Mouse (Mus musculus) MEL (cell line): ENCODE data around the gene Kcnk18. TPM values are rescaled to one million over a fixed set of nuclear protein-coding genes. Genes with fewer than 3 reads are reported as not detected.

Experiments
- DNase-seq: peaks from one replicate; pipeline ENCODE4 v3.0.0; 2011; ENCODE audit warnings: low read depth, low spot score
- H3K27ac ChIP-seq: 2 replicates; pipeline ENCODE4 v1.5.1; 2012; ENCODE audit warnings: low read depth, mild to moderate bottlenecking, control low read depth, low read length, moderate library complexity; ENCODE audit not compliant: control insufficient read depth
- H3K27me3 ChIP-seq, 2 experiments: fragments of 150-350 bp in 1 of 2; sonication (generic) in 1 of 2; 2 replicates each; pipeline ENCODE4 v1.6.1; 2012; ENCODE audit warnings: low read length in 2 of 2, mild to moderate bottlenecking in 2 of 2, improper control_type of control experiment in 1 of 2, moderate library complexity in 1 of 2; ENCODE audit not compliant: insufficient read depth in 2 of 2, control insufficient read depth in 1 of 2
- H3K36me3 ChIP-seq, 2 experiments: 2 replicates each; pipeline ENCODE4 v1.6.1; 2012 to 2014; ENCODE audit warnings: low read length in 2 of 2, improper control_type of control experiment in 1 of 2, inconsistent platforms in 1 of 2, mild to moderate bottlenecking in 1 of 2; ENCODE audit not compliant: insufficient read depth in 2 of 2, control insufficient read depth in 1 of 2
- H3K4me1 ChIP-seq, 2 experiments: fragments of 150-350 bp in 1 of 2; sonication (generic) in 1 of 2; 2 replicates each; pipeline ENCODE4 v1.6.1; 2012; ENCODE audit warnings: low read length in 2 of 2, improper control_type of control experiment in 1 of 2, mild to moderate bottlenecking in 1 of 2; ENCODE audit not compliant: insufficient read depth in 2 of 2, control insufficient read depth in 1 of 2
- H3K4me3 ChIP-seq, 2 experiments: fragments of 150-350 bp in 1 of 2; sonication (generic) in 1 of 2; 2 replicates each; pipeline ENCODE4 v1.5.1; 2012; ENCODE audit warnings: low read depth in 2 of 2, low read length in 2 of 2, mild to moderate bottlenecking in 2 of 2, moderate library complexity in 2 of 2, control low read depth in 1 of 2, improper control_type of control experiment in 1 of 2; ENCODE audit not compliant: control insufficient read depth in 1 of 2, insufficient read depth in 1 of 2
- H3K79me2 ChIP-seq: 2 replicates; pipeline ENCODE4 v1.6.1; 2012; ENCODE audit warnings: mild to moderate bottlenecking, low read length, moderate library complexity; ENCODE audit not compliant: control insufficient read depth, poor library complexity, insufficient read depth
- H3K9ac ChIP-seq: 2 replicates; pipeline ENCODE4 v1.6.1; 2012; ENCODE audit warnings: low read depth, mild to moderate bottlenecking, control low read depth, low read length, moderate library complexity; ENCODE audit not compliant: control insufficient read depth, poor library complexity, severe bottlenecking
- H3K9me3 ChIP-seq: fragments of 150-350 bp; sonication (generic); replicated peaks from 2 replicates; pipeline ENCODE4 v1.6.1; 2012; ENCODE audit warnings: mild to moderate bottlenecking, low read length, improper control_type of control experiment, moderate library complexity; ENCODE audit not compliant: insufficient read depth
- BHLHE40 ChIP-seq: IDR thresholded peaks from 2 replicates; pipeline ENCODE4 v1.6.1; 2012; ENCODE audit warnings: low read depth, mild to moderate bottlenecking, inconsistent platforms, low read length, improper control_type of control experiment, borderline replicate concordance
- CHD1 ChIP-seq: IDR thresholded peaks from 2 replicates; pipeline ENCODE4 v1.6.1; 2012; ENCODE audit warnings: low read depth, mild to moderate bottlenecking, inconsistent platforms, low read length, improper control_type of control experiment
- CTCF ChIP-seq, 3 experiments: IDR thresholded peaks in 2 of 3; conservative IDR thresholded peaks in 1 of 3; 2 replicates each; pipeline ENCODE4 v1.5.1; 2011 to 2012; ENCODE audit warnings: low read length in 3 of 3, low read depth in 2 of 3, mild to moderate bottlenecking in 2 of 3, improper control_type of control experiment in 1 of 3, inconsistent platforms in 1 of 3, mixed read lengths in 1 of 3, moderate library complexity in 1 of 3; ENCODE audit not compliant: control insufficient read depth in 1 of 3, insufficient read depth in 1 of 3, poor library complexity in 1 of 3, severe bottlenecking in 1 of 3
- E2F4 ChIP-seq: IDR thresholded peaks from 2 replicates; pipeline ENCODE4 v1.6.1; 2011; ENCODE audit warnings: low read depth, low read length, improper control_type of control experiment, borderline replicate concordance
- ELF1 ChIP-seq: IDR thresholded peaks from 2 replicates; pipeline ENCODE4 v1.6.1; 2014; ENCODE audit warnings: low read depth, mild to moderate bottlenecking, inconsistent platforms, low read length, improper control_type of control experiment, moderate library complexity
- ETS1 ChIP-seq: IDR thresholded peaks from 2 replicates; pipeline ENCODE4 v1.6.1; 2012; ENCODE audit warnings: low read depth, mild to moderate bottlenecking, inconsistent platforms, low read length, improper control_type of control experiment, moderate library complexity
- GABPA ChIP-seq: IDR thresholded peaks from 2 replicates; pipeline ENCODE4 v1.6.1; 2012; ENCODE audit warnings: low read depth, mild to moderate bottlenecking, inconsistent platforms, low read length, improper control_type of control experiment, moderate library complexity
- GATA1 ChIP-seq: IDR thresholded peaks from 2 replicates; pipeline ENCODE4 v1.6.1; 2011; ENCODE audit warnings: low read depth, low read length, improper control_type of control experiment
- JUND ChIP-seq: IDR thresholded peaks from 2 replicates; pipeline ENCODE4 v1.6.1; 2011; ENCODE audit warnings: low read depth, mild to moderate bottlenecking, improper control_type of control experiment, low read length
- KAT2A ChIP-seq: conservative IDR thresholded peaks from 2 replicates; pipeline ENCODE4 v1.6.1; 2012; ENCODE audit warnings: low read depth, low read length, improper control_type of control experiment, inconsistent platforms
- MAX ChIP-seq: IDR thresholded peaks from 2 replicates; pipeline ENCODE4 v1.6.1; 2011; ENCODE audit warnings: low read length, improper control_type of control experiment
- MAZ ChIP-seq: IDR thresholded peaks from 2 replicates; pipeline ENCODE4 v1.6.1; 2012; ENCODE audit warnings: low read depth, mild to moderate bottlenecking, inconsistent platforms, low read length, improper control_type of control experiment
- MYB ChIP-seq: IDR thresholded peaks from 2 replicates; pipeline ENCODE4 v1.6.1; 2011; ENCODE audit warnings: mild to moderate bottlenecking, low read depth, low read length, improper control_type of control experiment
- MYC ChIP-seq: IDR thresholded peaks from 2 replicates; pipeline ENCODE4 v1.6.1; 2011; ENCODE audit warnings: low read depth, mild to moderate bottlenecking, low read length, improper control_type of control experiment, moderate library complexity
- NRF1 ChIP-seq: IDR thresholded peaks from 2 replicates; pipeline ENCODE4 v1.6.1; 2014; ENCODE audit warnings: low read depth, mild to moderate bottlenecking, inconsistent platforms, low read length, improper control_type of control experiment, moderate library complexity; ENCODE audit not compliant: poor library complexity, insufficient read depth, severe bottlenecking
- POLR2A ChIP-seq, 2 experiments: IDR thresholded peaks; 2 replicates each; pipeline ENCODE4 v1.6.1; 2011 to 2012; ENCODE audit warnings: low read length in 2 of 2, mild to moderate bottlenecking in 2 of 2, control low read depth in 1 of 2, improper control_type of control experiment in 1 of 2, low read depth in 1 of 2, moderate library complexity in 1 of 2; ENCODE audit not compliant: control insufficient read depth in 1 of 2, insufficient read depth in 1 of 2, poor library complexity in 1 of 2
- POLR2AphosphoS5 ChIP-seq: IDR thresholded peaks from 2 replicates; pipeline ENCODE4 v1.6.1; 2012; ENCODE audit warnings: low read depth, borderline replicate concordance, mild to moderate bottlenecking, inconsistent platforms, low read length, moderate library complexity, mixed read lengths
- TAL1 ChIP-seq: IDR thresholded peaks from 2 replicates; pipeline ENCODE4 v1.6.1; 2012; ENCODE audit warnings: mild to moderate bottlenecking, inconsistent platforms, low read length, moderate library complexity, mixed read lengths
- TBP ChIP-seq: IDR thresholded peaks from 2 replicates; pipeline ENCODE4 v1.8.0; 2011; ENCODE audit warnings: low read depth, low read length, improper control_type of control experiment
- TCF12 ChIP-seq: IDR thresholded peaks from 2 replicates; pipeline ENCODE4 v1.6.1; 2014; ENCODE audit warnings: low read depth, mild to moderate bottlenecking, inconsistent platforms, low read length, improper control_type of control experiment, moderate library complexity
- UBTF ChIP-seq: IDR thresholded peaks from 2 replicates; pipeline ENCODE4 v1.6.1; 2012; ENCODE audit warnings: low read depth, mild to moderate bottlenecking, inconsistent platforms, low read length, improper control_type of control experiment, moderate library complexity, borderline replicate concordance; ENCODE audit not compliant: insufficient read depth
- USF2 ChIP-seq, 2 experiments: IDR thresholded peaks; 2 replicates each; pipeline ENCODE4 v1.6.1; 2011 to 2012; ENCODE audit warnings: improper control_type of control experiment in 2 of 2, low read length in 2 of 2, borderline replicate concordance in 1 of 2, inconsistent platforms in 1 of 2, low read depth in 1 of 2, mild to moderate bottlenecking in 1 of 2; ENCODE audit not compliant: insufficient read depth in 1 of 2
- ZC3H11A ChIP-seq: IDR thresholded peaks from 2 replicates; pipeline ENCODE4 v1.6.1; 2012; ENCODE audit warnings: low read depth, mild to moderate bottlenecking, inconsistent platforms, low read length, improper control_type of control experiment
- ZNF384 ChIP-seq: IDR thresholded peaks from 2 replicates; pipeline ENCODE4 v1.6.1; 2012; ENCODE audit warnings: low read depth, mild to moderate bottlenecking, inconsistent platforms, low read length, improper control_type of control experiment
- polyA plus RNA-seq, 2 experiments: library from polyadenylated mRNA; stranded (reverse) in 1 of 2; unstranded in 1 of 2; fragments of >175 nt in 1 of 2; fragments of >200 nt in 1 of 2; gene quantifications; 2 replicates each; pipeline versions ENCODE4 v1.2.1 to v1.2.4; 2012; ENCODE audit warnings: low replicate concordance in 2 of 2, low read depth in 1 of 2; ENCODE audit not compliant: insufficient read length in 2 of 2, insufficient read depth in 1 of 2, missing spikeins in 1 of 2
- total RNA-seq: library from RNA; depleted of rRNA; stranded (reverse); fragments of 300-350 nt; gene quantifications from 2 replicates; pipeline ENCODE4 v1.2.3, GENCODE M21; 2012

The Kcnk18 gene
- total and polyA plus RNA-seq, 3 experiments = not detected

DNA sequence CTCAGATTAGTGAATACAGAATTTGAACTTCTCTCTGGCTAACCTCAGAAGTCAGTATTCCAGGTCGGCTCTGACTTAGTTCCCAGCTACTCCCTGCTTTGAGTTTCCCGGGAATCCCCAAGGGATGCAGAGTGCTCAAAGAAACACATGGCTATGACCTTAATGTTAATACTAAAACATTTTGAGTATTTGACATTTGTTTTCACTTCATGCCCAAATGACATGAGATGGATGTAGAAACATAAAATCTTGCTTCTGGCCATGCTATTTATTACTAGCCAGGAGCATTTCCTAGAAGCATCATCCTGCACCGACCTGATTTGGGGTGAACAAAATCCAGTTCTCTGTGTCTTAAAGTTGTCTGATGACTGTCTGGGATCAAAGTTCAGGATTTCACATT, 46.2 kb upstream of the Kcnk18 start (continued):
- TF ChIP-seq MYC (no peak), TAL1 (no peak), MAZ (no peak), ZC3H11A (no peak)

DNA sequence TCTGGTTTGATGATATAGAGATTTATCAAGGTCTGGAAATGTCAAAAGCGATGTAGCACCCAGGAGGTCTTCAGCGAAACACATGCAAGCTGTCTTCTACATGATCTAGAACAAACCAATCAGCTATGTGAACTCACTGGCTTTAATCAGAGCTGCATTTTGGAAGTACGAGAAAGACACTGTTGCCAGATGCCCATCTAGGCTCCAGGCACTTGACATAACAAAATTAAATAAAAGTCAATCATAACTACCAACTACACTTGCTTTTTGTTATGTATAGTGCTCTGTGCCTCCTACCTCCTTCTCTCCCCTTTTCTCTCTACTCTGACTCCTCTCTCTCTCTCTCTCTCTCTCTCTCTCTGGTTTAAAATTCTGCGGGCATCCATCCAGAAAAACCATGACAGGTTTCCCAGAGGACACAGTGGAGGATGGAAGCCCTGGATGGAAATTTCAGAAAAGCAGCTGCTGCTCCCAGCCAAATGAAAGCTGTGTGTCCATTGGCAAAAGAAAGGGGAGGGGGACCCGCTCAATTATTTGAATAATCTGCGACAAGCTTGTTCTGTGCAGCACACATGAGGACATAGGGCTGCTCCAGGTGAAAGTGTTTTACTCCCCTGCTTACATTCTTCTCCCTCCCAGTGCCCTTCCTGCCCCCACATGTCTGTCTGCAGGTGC, 45.5 kb upstream of the Kcnk18 start:
- H3K36me3 ChIP-seq = no peaks in the 10 kb centered on the region
- no peaks in the 10 kb centered on the region for H3K79me2 ChIP-seq
- no peak overlapping the region for H3K27ac ChIP-seq
- no peaks in the 10 kb centered on the region for H3K9me3 ChIP-seq
- H3K4me3 ChIP-seq = no peak overlapping the region
- no peaks in the 10 kb centered on the region for H3K27me3 ChIP-seq
- no peaks in the 10 kb centered on the region for H3K4me1 ChIP-seq
- no peak for DNase-seq
- no peak for TF ChIP-seq CTCF (IDR thresholded peaks at IDR 0.05 in 2 of 3, conservative IDR thresholded peaks at IDR 0.05 in 1 of 3; ENCODE audit: control insufficient read depth in 1 of 3, insufficient read depth in 1 of 3, low read depth in 2 of 3, low read length in 3 of 3, poor library complexity in 1 of 3, severe bottlenecking in 1 of 3)
- TF ChIP-seq NRF1 = no peak
- no peak for TF ChIP-seq TBP
- no peak for TF ChIP-seq UBTF
- no peak for TF ChIP-seq BHLHE40
- TF ChIP-seq ETS1 = no peak
- no peak for TF ChIP-seq E2F4
- no peak for TF ChIP-seq ELF1
- TF ChIP-seq USF2 (IDR thresholded peaks at IDR 0.05; ENCODE audit: borderline replicate concordance in 1 of 2, insufficient read depth in 1 of 2, low read depth in 1 of 2, low read length in 2 of 2) = no peak
- TF ChIP-seq JUND = no peak
- no peak for TF ChIP-seq ZNF384
- H3K9ac ChIP-seq = no peak overlapping the region

- Histone ChIP-seq H3K4me1 (no peaks in the 10 kb centered on the region), H3K9me3 (no peaks in the 10 kb centered on the region), H3K9ac (no peak overlapping the region), H3K36me3 (no peaks in the 10 kb centered on the region), H3K27me3 (peaks cover 0 to 5% of the 10 kb centered on the region in 2 experiments; a peak in 1 of 4 replicates), H3K79me2 (no peaks in the 10 kb centered on the region), H3K27ac (no peak overlapping the region), H3K4me3 (no peak overlapping the region)
- no peak for TF ChIP-seq JUND
- no peak for TF ChIP-seq TCF12
- TF ChIP-seq POLR2A (IDR thresholded peaks at IDR 0.05; ENCODE audit: control insufficient read depth in 1 of 2, insufficient read depth in 1 of 2, low read depth in 1 of 2, low read length in 2 of 2, poor library complexity in 1 of 2) = no peak
- TF ChIP-seq TBP = no peak
- no peak for TF ChIP-seq ELF1
- no peak for TF ChIP-seq GABPA
- TF ChIP-seq E2F4 = no peak
- TF ChIP-seq POLR2AphosphoS5 = no peak
- no peak for TF ChIP-seq MYB
- no peak for TF ChIP-seq ZC3H11A
- no peak for TF ChIP-seq USF2 (IDR thresholded peaks at IDR 0.05; ENCODE audit: borderline replicate concordance in 1 of 2, insufficient read depth in 1 of 2, low read depth in 1 of 2, low read length in 2 of 2)
- no peak for TF ChIP-seq MAZ
- TF ChIP-seq BHLHE40 = no peak
- TF ChIP-seq CHD1 = no peak
- TF ChIP-seq KAT2A = no peak
- no peak for TF ChIP-seq MYC
- no peak for TF ChIP-seq GATA1
- TF ChIP-seq MAX = no peak
- TF ChIP-seq TAL1 = no peak
- no peak for DNase-seq
Measured at GRCm38 (mm10) chr19:59184000-59184399, 35.0 kb upstream of the Kcnk18 start.
